Mouse (Mus musculus) megakaryocyte, embryonic 14.5 days (primary cell): Measurements from ENCODE around the gene Olfr1502.

Source experiments
- FLI1 ChIP-seq: IDR thresholded peaks from 2 replicates; pipeline ENCODE4 v1.6.1; 2012; ENCODE audit warnings: low read length, inconsistent platforms, mixed read lengths
- GATA1 ChIP-seq: IDR thresholded peaks from 3 replicates; pipeline ENCODE4 v1.6.1; 2012; ENCODE audit warnings: mixed read lengths, low read length, inconsistent platforms, borderline replicate concordance

GRCm38 (mm10) chr19:13830388-13830787 lies 31.2 kb upstream of the Olfr1502 start, which contains the start of gene Olfr1500:
- TF ChIP-seq FLI1 (no peak), GATA1 (no peak)
